In the genomic region with DNA sequence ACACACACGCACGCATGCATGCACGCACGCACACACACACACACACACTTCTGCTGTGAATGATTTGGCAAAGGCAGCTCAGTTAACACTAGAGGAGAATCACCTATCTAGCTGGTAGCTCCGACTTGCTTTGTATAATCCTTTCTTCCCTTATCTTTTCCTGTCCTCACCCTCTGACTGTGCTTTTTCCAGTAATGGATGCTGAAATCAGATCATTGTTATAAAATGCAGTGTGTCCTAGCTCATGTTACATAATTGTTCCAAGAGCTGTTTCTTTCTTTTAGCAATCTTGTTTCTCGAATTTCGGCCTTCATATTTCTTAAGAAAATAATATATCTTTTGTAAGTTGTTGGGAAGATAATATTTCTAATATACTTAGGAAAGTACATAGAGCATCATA, we compare ENCODE assay signal across 18 mouse cellular contexts.
"Had no signal": no experiment of that assay in that cellular context is flagged by ENCODE, and none has a peak within 500 bp of the region (broad histone marks: within the 10 kb centered on the region; RNA-seq: fewer than 3 reads in every experiment).

No protein-coding gene starts in this region.

- ATAC-seq: midbrain, embryonic 16.5 days had no signal

- DNase-seq: lung, adult 18-20 months; lung, embryonic 14.5 days; lung, postnatal 10 days; lung, postnatal 4 days; midbrain, embryonic 14.5 days; retina, postnatal 1 day; right cerebral cortex, adult 18-20 months; right cerebral cortex, postnatal 25 days; right cerebral cortex, postnatal 4 days; spleen, adult 18-20 months; thymus, adult 18-20 months; thymus, postnatal 14 days; thymus, postnatal 36 days had no signal

- H3K27ac ChIP-seq: midbrain, embryonic 10.5 days; neural tube, embryonic 13.5 days; neural tube, embryonic 15.5 days had no signal

- H3K4me3 ChIP-seq: midbrain, embryonic 10.5 days; myocyte; neural tube, embryonic 13.5 days; neural tube, embryonic 15.5 days had no signal
